Mouse (Mus musculus): ENCODE measurements around the gene Tshz2.
"Not testable (repeated sequence)": the region's sequence is repeated elsewhere in the genome, so short reads cannot be mapped to it uniquely, and the experiment has no call there.

Gene Tshz2

DNA sequence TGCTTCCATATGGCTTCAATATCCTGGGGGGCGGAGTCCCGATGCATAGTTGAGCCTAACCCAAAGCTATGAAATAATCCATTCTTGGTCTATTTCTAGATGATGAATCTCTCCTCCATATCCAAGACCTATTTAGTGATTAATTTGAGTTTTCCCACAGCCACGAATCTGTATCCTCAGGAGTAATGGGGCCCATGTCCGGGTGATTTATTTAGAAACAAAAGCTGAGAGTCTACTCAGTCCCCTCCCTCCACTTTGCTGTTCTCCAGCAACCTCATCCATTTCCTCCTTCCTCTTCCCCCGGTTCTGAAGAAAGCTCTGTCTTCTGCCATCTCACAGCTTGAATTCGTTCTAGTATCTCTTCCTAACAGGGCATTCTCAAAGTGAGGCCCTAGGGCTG, 125.3 kb downstream of the Tshz2 start:
- DNase-seq (ENCODE audit: low read depth): no peak

GRCm38 (mm10) chr2:169760117-169760516, 127.3 kb downstream of the Tshz2 start:
- no peak for DNase-seq (ENCODE audit: low read depth)

DNA sequence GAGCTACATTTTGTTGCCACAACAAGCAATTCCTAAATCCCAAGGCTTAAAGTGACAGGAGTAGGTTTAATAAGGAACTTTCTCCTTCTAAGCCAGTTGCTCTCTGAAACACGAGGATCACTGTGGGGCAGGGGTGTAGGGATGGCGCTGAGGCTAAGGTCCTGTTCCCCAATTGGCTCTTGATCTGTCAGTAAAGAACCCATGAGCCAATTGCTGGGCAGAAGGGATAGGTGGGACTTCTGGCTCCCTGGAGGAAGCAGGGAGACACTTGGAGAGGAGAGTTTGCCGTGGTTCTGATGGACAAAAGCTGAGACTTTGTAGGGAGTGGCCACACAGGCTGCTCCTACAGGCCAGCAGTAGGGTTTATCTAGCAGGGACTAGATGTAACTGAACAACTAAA, 128.9 kb downstream of the Tshz2 start:
- no peak for DNase-seq (ENCODE audit: low read depth)

DNA sequence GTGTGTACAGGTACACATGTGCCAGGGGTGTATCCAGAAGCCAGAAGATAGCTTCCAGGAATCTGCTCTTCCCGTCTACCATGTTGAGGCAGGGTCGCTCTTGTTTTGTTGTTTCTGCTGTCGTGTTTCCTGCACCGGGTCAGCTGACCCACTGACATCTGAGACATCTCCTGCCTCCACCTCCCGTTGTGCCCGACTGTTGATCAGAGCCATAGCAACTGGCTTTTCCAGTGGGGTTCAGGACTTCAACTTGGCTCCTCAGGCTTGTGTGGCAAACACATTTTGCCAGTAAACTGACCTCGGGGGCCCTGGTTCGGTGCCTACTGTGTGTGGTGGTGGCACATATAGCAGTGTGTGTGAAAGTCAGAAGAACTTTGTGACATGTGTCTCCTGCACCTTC, 129.5 kb downstream of the Tshz2 start:
- DNase-seq (ENCODE audit: low read depth): no peak

DNA sequence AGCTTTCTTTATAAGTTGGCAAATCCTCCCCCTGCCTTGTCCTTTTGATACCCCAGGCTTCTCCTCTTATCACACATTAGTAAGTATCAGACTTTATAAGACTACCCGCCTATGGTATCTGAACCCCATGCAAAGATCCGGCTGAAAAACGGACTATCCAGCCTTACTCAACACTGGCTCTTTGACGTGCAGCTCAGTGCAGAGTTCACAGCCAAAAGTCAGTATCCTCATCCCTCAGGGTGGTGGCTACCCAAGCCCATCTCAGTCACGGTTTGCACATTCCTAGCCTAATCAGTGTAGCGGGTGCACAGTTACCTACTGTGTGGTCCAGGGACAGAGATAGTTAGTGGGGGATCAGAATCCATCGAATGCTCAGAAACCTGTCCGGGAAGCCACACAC, 130.9 kb downstream of the Tshz2 start:
- DNase-seq (ENCODE audit: low read depth): no peak

DNA sequence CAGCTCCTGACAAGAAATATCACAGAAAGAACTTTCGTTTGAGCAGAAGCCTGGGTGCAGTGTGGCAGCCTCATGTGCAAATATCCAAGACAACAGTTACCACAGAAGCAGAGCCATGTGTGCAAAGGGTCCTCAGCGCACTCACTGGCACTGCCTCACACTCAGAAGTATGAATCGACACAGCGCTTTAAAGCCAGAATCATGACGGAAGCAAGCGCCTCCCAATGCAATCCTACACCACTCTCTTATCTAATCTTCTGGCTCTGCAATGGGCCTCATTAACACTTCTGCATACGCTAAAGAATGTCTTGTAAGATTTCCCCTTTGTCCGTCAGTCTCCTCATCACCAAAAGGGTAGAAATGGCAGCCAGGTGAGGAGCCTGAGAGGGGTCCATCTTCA, 133.4 kb downstream of the Tshz2 start:
- no peak for DNase-seq (ENCODE audit: low read depth)

GRCm38 (mm10) chr2:169767281-169767680, 134.5 kb downstream of the Tshz2 start:
- no peak for DNase-seq (ENCODE audit: low read depth)

- DNase-seq (ENCODE audit: low read depth): no peak
Observed at GRCm38 (mm10) chr2:169775078-169775477, 142.3 kb downstream of the Tshz2 start.

- no peak for DNase-seq (ENCODE audit: low read depth)
Observed at GRCm38 (mm10) chr2:169777242-169777641, 144.4 kb downstream of the Tshz2 start.

DNA sequence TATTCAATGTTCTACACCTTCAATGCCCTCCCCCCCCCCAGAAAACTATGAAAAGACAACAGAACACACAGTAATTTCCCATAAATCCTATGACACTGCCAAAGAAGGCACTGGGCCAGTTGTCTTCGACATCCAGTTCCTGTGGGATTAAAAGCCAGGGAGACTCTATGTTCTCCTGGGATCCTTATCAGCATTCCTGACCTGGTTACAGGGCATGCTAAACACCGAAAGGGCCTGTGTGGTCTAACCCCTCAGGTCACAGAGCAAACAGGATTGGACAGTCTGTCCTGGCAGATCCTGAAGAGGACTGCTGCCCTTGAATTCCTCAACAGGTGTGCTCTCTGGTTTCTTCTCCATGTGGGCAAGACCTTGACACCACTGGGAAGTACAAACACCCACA, 145.0 kb downstream of the Tshz2 start:
- DNase-seq (ENCODE audit: low read depth): no peak

- no peak for DNase-seq (ENCODE audit: low read depth)
Observed at GRCm38 (mm10) chr2:169778740-169779345, 146.0 kb downstream of the Tshz2 start.

DNA sequence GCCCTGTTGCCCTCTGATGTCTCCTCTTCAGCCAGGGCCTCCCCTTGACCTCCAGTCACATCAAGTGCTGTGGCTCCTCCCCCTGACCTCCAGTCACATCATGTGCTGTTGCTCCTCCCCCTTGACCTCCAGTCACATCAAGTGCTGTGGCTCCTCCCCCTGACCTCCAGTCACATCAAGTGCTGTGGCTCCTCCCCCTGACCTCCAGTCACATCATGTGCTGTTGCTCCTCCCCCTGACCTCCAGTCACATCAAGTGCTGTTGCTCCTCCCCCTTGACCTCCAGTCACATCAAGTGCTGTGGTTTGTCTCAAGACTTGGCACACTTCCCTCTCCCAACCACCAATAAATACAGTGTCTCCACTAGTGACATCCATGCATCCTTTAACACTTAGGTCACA, 148.9 kb downstream of the Tshz2 start:
- not testable (repeated sequence) for DNase-seq (ENCODE audit: low read depth)

- DNase-seq (ENCODE audit: low read depth): no peak
Observed at GRCm38 (mm10) chr2:169782874-169783680, 150.3 kb downstream of the Tshz2 start.

DNA sequence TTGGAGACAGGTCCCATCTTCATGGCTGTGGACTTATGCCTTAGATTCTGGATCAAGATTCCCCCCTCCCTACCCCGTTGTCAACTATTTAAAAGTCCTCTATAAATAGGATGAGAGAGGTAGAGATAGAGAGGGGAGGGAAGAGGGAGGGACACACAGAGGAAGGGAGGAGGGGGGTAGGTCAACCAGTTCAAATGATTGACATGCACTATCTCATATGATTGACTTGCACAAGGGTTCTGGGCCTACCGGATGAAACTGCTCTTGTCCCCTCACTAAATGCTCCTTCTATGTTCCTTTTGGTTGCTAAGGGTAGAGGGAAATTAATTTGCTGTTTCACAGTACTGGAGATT, 150.8 kb downstream of the Tshz2 start:
- no peak for DNase-seq (ENCODE audit: low read depth)

- no peak for DNase-seq (ENCODE audit: low read depth)
Observed at GRCm38 (mm10) chr2:169787381-169787780, 154.6 kb downstream of the Tshz2 start.

- no peak for DNase-seq (ENCODE audit: low read depth)
Observed at GRCm38 (mm10) chr2:169787906-169788305, 155.1 kb downstream of the Tshz2 start.

DNA sequence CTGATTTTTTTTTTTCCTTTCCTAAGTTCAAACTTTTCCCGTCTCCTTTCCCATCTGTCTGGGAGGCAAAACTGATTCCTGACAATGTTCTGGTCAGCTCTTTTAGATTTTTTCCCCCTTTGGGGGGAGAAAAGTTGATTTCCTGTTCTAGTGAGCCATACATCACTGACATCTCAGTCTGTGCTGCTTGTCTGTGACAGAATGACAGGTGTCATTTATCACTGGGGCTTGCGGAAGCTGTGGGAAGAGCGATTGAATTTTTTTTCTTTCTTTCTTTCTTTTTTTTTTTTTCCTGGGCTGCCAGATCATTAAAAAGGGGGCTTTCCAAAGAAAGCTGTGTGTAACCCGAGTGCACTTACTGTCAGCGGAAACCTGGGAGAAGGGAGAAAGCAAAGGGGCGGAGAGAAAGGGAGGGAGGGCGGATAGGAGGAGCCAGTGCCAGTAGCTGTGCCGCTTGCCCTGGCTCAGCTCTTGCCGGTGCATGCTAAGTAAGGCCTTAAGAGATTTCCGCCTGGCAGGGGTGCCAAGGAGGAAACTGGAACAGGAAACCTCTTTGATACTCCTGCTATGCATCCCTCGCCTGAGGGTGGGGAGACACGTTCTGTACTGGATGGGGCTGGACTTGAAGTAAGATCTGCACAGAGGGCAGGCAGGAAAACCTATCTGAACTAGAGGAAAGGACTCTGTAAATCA, 157.8 kb downstream of the Tshz2 start:
- no peak for DNase-seq (ENCODE audit: low read depth)

- DNase-seq (ENCODE audit: low read depth): no peak
Observed at GRCm38 (mm10) chr2:169792706-169793105, 159.9 kb downstream of the Tshz2 start.

GRCm38 (mm10) chr2:169802241-169802640, 169.4 kb downstream of the Tshz2 start:
- no peak for DNase-seq (ENCODE audit: low read depth)

DNA sequence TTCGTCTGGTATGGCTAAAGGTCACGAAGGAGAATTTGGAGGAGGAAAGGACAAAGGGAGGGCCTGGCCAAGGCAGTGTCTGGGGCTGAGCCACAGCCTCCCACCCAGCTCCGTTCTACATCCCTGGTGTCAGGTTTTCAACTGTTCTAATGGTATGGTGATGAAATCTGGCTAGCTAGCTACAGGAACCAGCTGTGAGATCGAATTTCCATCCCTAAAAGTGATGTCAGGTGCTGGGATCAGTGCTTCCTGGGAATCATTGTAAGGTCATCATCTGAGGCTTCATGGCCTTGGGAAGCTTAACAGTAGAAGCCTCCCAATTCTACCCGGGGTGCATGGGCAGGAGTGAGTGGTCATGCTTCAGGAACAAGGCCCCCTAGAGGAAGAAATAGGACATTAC, 171.6 kb downstream of the Tshz2 start:
- no peak for DNase-seq (ENCODE audit: low read depth)

GRCm38 (mm10) chr2:169805545-169805944, 172.7 kb downstream of the Tshz2 start:
- no peak for DNase-seq (ENCODE audit: low read depth)

DNA sequence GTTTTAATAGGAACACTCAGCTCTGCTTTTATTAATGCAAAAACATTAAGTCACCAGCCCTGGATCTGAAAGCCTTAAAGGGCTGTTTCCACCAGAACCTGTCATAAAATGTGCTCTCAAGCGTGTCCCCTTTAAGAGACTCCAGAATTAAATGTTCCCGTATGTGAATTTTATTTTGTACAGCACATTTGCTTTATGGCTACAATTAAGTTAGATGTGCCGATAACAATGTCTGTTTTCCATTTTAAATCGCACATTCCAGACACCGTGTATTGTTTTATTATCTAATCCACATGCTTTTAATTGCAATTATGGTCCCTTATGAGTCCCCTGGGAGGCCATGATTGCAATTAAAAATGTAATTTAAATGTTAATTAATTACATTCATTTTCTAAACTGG, 178.8 kb downstream of the Tshz2 start:
- no peak for DNase-seq (ENCODE audit: low read depth)

- DNase-seq (ENCODE audit: low read depth): no peak
Observed at GRCm38 (mm10) chr2:169812055-169812454, 179.2 kb downstream of the Tshz2 start.

Data from NIH3T3 (cell line).